Mouse (Mus musculus) skeletal muscle tissue, adult 2 months (tissue): ENCODE results near the gene Hist2h2ac.
"Not testable (repeated sequence)": the region's sequence is repeated elsewhere in the genome, so short reads cannot be mapped to it uniquely, and the experiment has no call there.

Experiments used
- DNase-seq: peaks from one replicate; pipeline ENCODE4 v3.0.0-alpha.2; 2012; ENCODE audit warnings: low read depth, low spot score

Gene Hist2h2ac

GRCm38 (mm10) chr3:96249034-96249345 lies 28.3 kb upstream of the Hist2h2ac start:
- no peak for DNase-seq

- DNase-seq: no peak
Observed at GRCm38 (mm10) chr3:96248141-96249033, 27.7 kb upstream of the Hist2h2ac start.

GRCm38 (mm10) chr3:96247356-96248140 lies 26.9 kb upstream of the Hist2h2ac start:
- no peak for DNase-seq

GRCm38 (mm10) chr3:96246427-96246856 lies 25.8 kb upstream of the Hist2h2ac start, which contains the start of gene Hist2h3c1:
Gene Hist2h3c1, plus strand, starts transcription at chr3:96246685.
- not testable (repeated sequence) for DNase-seq

- not testable (repeated sequence) for DNase-seq
Observed at GRCm38 (mm10) chr3:96246018-96246417, 25.3 kb upstream of the Hist2h2ac start.

- DNase-seq: peak; percentile 88
Observed at GRCm38 (mm10) chr3:96245003-96245886, 24.6 kb upstream of the Hist2h2ac start, which contains the start of gene Hist2h2aa1. Gene Hist2h2aa1, plus strand, starts transcription at chr3:96245497.

GRCm38 (mm10) chr3:96243921-96244572 lies 23.4 kb upstream of the Hist2h2ac start:
- peak; percentile 53 for DNase-seq

- DNase-seq: no peak
Observed at GRCm38 (mm10) chr3:96240799-96241197, 20.1 kb upstream of the Hist2h2ac start.

- DNase-seq: peak; percentile 79
Observed at GRCm38 (mm10) chr3:96239949-96240798, 19.5 kb upstream of the Hist2h2ac start, which contains the start of gene Hist2h2aa2. Gene Hist2h2aa2, minus strand, starts transcription at chr3:96240276.

GRCm38 (mm10) chr3:96238954-96239793 lies 18.5 kb upstream of the Hist2h2ac start, which contains the start of gene Hist2h3c2:
Gene Hist2h3c2, minus strand, starts transcription at chr3:96239127.
- not testable (repeated sequence) for DNase-seq

GRCm38 (mm10) chr3:96237904-96238511 lies 17.3 kb upstream of the Hist2h2ac start:
- DNase-seq: no peak

GRCm38 (mm10) chr3:96237335-96237903 lies 16.7 kb upstream of the Hist2h2ac start:
- no peak for DNase-seq

GRCm38 (mm10) chr3:96236834-96237334 lies 16.2 kb upstream of the Hist2h2ac start:
- DNase-seq: no peak

GRCm38 (mm10) chr3:96235836-96236235 lies 15.2 kb upstream of the Hist2h2ac start:
- no peak for DNase-seq

- no peak for DNase-seq
Observed at GRCm38 (mm10) chr3:96234914-96235313, 14.2 kb upstream of the Hist2h2ac start.

- no peak for DNase-seq
Observed at GRCm38 (mm10) chr3:96231758-96232120, 11.1 kb upstream of the Hist2h2ac start.

- no peak for DNase-seq
Observed at GRCm38 (mm10) chr3:96230910-96231757, 10.5 kb upstream of the Hist2h2ac start.
